In the genomic region with DNA sequence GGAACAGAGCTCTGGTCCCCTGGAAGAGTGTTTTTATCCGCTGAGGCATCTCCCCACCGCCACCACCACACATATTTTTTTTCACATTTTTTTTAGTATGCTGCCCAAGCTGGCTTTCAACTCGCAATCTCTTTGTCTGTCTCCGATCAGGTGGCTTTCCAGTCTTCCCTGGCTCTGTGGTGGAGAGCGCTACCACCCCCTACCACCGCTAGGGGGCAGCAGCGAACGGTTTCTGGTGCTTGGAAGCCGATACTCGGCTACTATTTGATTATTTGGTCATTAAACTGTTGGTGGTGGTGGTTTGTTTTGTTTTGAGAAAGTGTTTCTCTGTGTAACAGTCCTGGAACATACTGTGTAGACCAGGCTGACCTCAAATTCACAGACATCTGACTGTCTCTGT, we compare ENCODE assay signal across 9 mouse cellular contexts. TPM values are rescaled to one million over a fixed set of nuclear protein-coding genes. Genes with fewer than 3 reads are reported as not detected.
DNase-seq lines count a peak whose midpoint lies in the region; ATAC-seq and TF ChIP-seq lines count a peak whose summit lies in the region.
"Had no signal": no experiment of that assay in that cellular context is flagged by ENCODE, and none has a peak within 500 bp of the region (broad histone marks: within the 10 kb centered on the region; RNA-seq: fewer than 3 reads in every experiment).

No protein-coding gene starts in this region.

- H3K4me3 ChIP-seq in forebrain, embryonic 10.5 days, result no peak overlapping the region
- no peak overlapping the region for H3K4me3 ChIP-seq in forebrain, embryonic 12.5 days (replicated peaks)
- no peak overlapping the region for H3K4me3 ChIP-seq in liver, embryonic 12.5 days
- H3K4me3 ChIP-seq in kidney, postnatal 0 days (replicated peaks; ENCODE audit: low read depth, low read length), result no peak overlapping the region
- H3K4me3 ChIP-seq: heart, embryonic 13.5 days had no signal

- TF ChIP-seq CTCF in kidney, postnatal 0 days (IDR thresholded peaks at IDR 0.05; ENCODE audit: low read depth), result peak; percentile 80

- 18% methylated on average over 10 of the region's 10 CpGs for WGBS in forebrain, embryonic 10.5 days
- 16% methylated on average over 10 of the region's 10 CpGs for WGBS in forebrain, embryonic 12.5 days
- 14% methylated on average over 10 of the region's 10 CpGs for WGBS in liver, embryonic 12.5 days (ENCODE audit: insufficient replicate concordance)
- 13% methylated on average over 10 of the region's 10 CpGs for WGBS in kidney, postnatal 0 days

- H3K4me1 ChIP-seq in forebrain, embryonic 10.5 days, result peaks cover 3% of the 10 kb centered on the region; the same call in 1 of the 2 replicates
- H3K4me1 ChIP-seq in forebrain, embryonic 12.5 days, result no peaks in the 10 kb centered on the region
- H3K4me1 ChIP-seq in liver, embryonic 12.5 days, result no peaks in the 10 kb centered on the region
- no peaks in the 10 kb centered on the region for H3K4me1 ChIP-seq in kidney, postnatal 0 days (replicated peaks; ENCODE audit: insufficient read depth, low read length)
- H3K4me1 ChIP-seq: heart, embryonic 13.5 days had no signal

- H3K9me3 ChIP-seq in forebrain, embryonic 10.5 days, result no peaks in the 10 kb centered on the region
- H3K9me3 ChIP-seq in forebrain, embryonic 12.5 days, result no peaks in the 10 kb centered on the region
- H3K9me3 ChIP-seq in liver, embryonic 12.5 days (replicated peaks), result no peaks in the 10 kb centered on the region
- H3K9me3 ChIP-seq in kidney, postnatal 0 days (replicated peaks; ENCODE audit: low read length), result no peaks in the 10 kb centered on the region
- H3K9me3 ChIP-seq: heart, embryonic 13.5 days had no signal

- DNase-seq in forebrain, embryonic 10.5 days (ENCODE audit: extremely low spot score, low spot score), result peak; percentile 57
- DNase-seq in liver, result peak; percentile 55
- peak; percentile 13 to 49 for DNase-seq in cerebellum, adult 18-20 months
- DNase-seq in kidney, postnatal 0 days (ENCODE audit: low spot score), result peak; percentile 60

- H3K27ac ChIP-seq in forebrain, embryonic 10.5 days, result no peak overlapping the region
- H3K27ac ChIP-seq in forebrain, embryonic 12.5 days, result no peak overlapping the region
- no peak overlapping the region for H3K27ac ChIP-seq in liver, embryonic 12.5 days
- H3K27ac ChIP-seq in kidney, postnatal 0 days, result no peak overlapping the region
- H3K27ac ChIP-seq: heart, embryonic 13.5 days had no signal

- H3K36me3 ChIP-seq in forebrain, embryonic 10.5 days (replicated peaks), result no peaks in the 10 kb centered on the region
- H3K36me3 ChIP-seq in forebrain, embryonic 12.5 days (replicated peaks), result no peaks in the 10 kb centered on the region
- no peaks in the 10 kb centered on the region for H3K36me3 ChIP-seq in liver, embryonic 12.5 days
- no peaks in the 10 kb centered on the region for H3K36me3 ChIP-seq in kidney, postnatal 0 days (ENCODE audit: insufficient read depth, low read length)
- H3K36me3 ChIP-seq: heart, embryonic 13.5 days had no signal

- no peak overlapping the region for H3K4me2 ChIP-seq in forebrain, embryonic 12.5 days
- no peak overlapping the region for H3K4me2 ChIP-seq in liver, embryonic 12.5 days
- no peak overlapping the region for H3K4me2 ChIP-seq in kidney, postnatal 0 days (ENCODE audit: low read length)
- H3K4me2 ChIP-seq: heart, embryonic 13.5 days had no signal

- no peak overlapping the region for H3K9ac ChIP-seq in forebrain, embryonic 12.5 days
- no peak overlapping the region for H3K9ac ChIP-seq in liver, embryonic 12.5 days
- H3K9ac ChIP-seq in kidney, postnatal 0 days (ENCODE audit: low read depth, low read length), result no peak overlapping the region
- H3K9ac ChIP-seq: heart, embryonic 13.5 days had no signal

- no peak for ATAC-seq in forebrain, embryonic 12.5 days (ENCODE audit: low FRiP score)
- no peak for ATAC-seq in liver, embryonic 12.5 days
- 0 out of 2 replicates have a peak, but pooled peaks have one; percentile 43 for ATAC-seq in kidney, postnatal 0 days (replicated peaks; ENCODE audit: low FRiP score, low read depth)
- peak; percentile 77 for ATAC-seq in megakaryocyte-erythroid progenitor cell, adult 5-6 weeks (replicated peaks; ENCODE audit: low FRiP score, low TSS enrichment, poor library complexity, severe bottlenecking)
- no peak for ATAC-seq in activated CD4-positive, CD25-positive, alpha-beta regulatory T cell, adult 4 months

- no peaks in the 10 kb centered on the region for H3K27me3 ChIP-seq in forebrain, embryonic 10.5 days (ENCODE audit: poor library complexity, severe bottlenecking)
- H3K27me3 ChIP-seq in forebrain, embryonic 12.5 days, result no peaks in the 10 kb centered on the region
- H3K27me3 ChIP-seq in liver, embryonic 12.5 days (replicated peaks), result no peaks in the 10 kb centered on the region
- H3K27me3 ChIP-seq in kidney, postnatal 0 days (ENCODE audit: insufficient read depth, low read length), result no peaks in the 10 kb centered on the region
- H3K27me3 ChIP-seq: heart, embryonic 13.5 days had no signal

RNA-seq across cellular contexts. Expression of a gene that starts 18.7 kb away (rescaled TPM):
- 542 and 548 TPM in 2 replicates for polyA plus RNA-seq in forebrain, embryonic 10.5 days (2016; fragmentation: Nextera tagmentation; extraction: Ambion mirVana)
- polyA plus RNA-seq in forebrain, embryonic 12.5 days (2016; fragmentation: Nextera tagmentation; extraction: Ambion mirVana), result 380 and 382 TPM in 2 replicates
- 319 and 336 TPM in 2 replicates for polyA plus RNA-seq in liver, embryonic 12.5 days (2016; fragmentation: Nextera tagmentation; extraction: Ambion mirVana)
- 230 and 245 TPM in 2 replicates for polyA plus RNA-seq in kidney, postnatal 0 days (2015; fragmentation: Nextera tagmentation; extraction: Ambion mirVana)
- 106 and 129 TPM in 2 replicates for total RNA-seq in megakaryocyte-erythroid progenitor cell, adult 5-6 weeks (2014; fragmentation: Nextera tagmentation)
- 179 and 199 TPM in 2 replicates for total RNA-seq in megakaryocyte-erythroid progenitor cell, adult 5-6 weeks (2017)
- polyA plus RNA-seq in activated CD4-positive, CD25-positive, alpha-beta regulatory T cell, adult 4 months (2017; shearing (Covaris generic)), result 10 to 100 TPM; 38.3 to 42.9 TPM

RNA-seq across cellular contexts. Expression of a gene that starts 27.1 kb away (rescaled TPM):
- polyA plus RNA-seq in forebrain, embryonic 10.5 days (2016; fragmentation: Nextera tagmentation; extraction: Ambion mirVana), result 18.5 and 24.8 TPM in 2 replicates
- polyA plus RNA-seq in forebrain, embryonic 12.5 days (2016; fragmentation: Nextera tagmentation; extraction: Ambion mirVana), result 64.6 and 68.1 TPM in 2 replicates
- 9.2 and 10.0 TPM in 2 replicates for polyA plus RNA-seq in liver, embryonic 12.5 days (2016; fragmentation: Nextera tagmentation; extraction: Ambion mirVana)
- polyA plus RNA-seq in kidney, postnatal 0 days (2015; fragmentation: Nextera tagmentation; extraction: Ambion mirVana), result 48.8 and 52.4 TPM in 2 replicates
- total RNA-seq in megakaryocyte-erythroid progenitor cell, adult 5-6 weeks (2014; fragmentation: Nextera tagmentation), result not detected in 2 replicates
- 0.09 and 0.19 TPM in 2 replicates for total RNA-seq in megakaryocyte-erythroid progenitor cell, adult 5-6 weeks (2017)
- 1 to 10 TPM in 1 of 2 experiments, under 1 TPM in 1; 0.05 to 1.3 TPM for polyA plus RNA-seq in activated CD4-positive, CD25-positive, alpha-beta regulatory T cell, adult 4 months (2017; shearing (Covaris generic))

Comparison
In these comparisons a context has a peak if more than half of its experiments do, and no peak if none do; other contexts are left out.
1. ATAC-seq: peak in kidney, postnatal 0 days (single experiment) and megakaryocyte-erythroid progenitor cell, adult 5-6 weeks (single experiment); none in forebrain, embryonic 12.5 days (single experiment), liver, embryonic 12.5 days (single experiment) and activated CD4-positive, CD25-positive, alpha-beta regulatory T cell, adult 4 months (single experiment).
2. Peak in every context shown above with its lines, with median percentiles within 50 percentile points of each other: DNase-seq.